Mouse (Mus musculus) midbrain, embryonic 16.5 days (tissue): ENCODE data around the gene Faxc. TPM values are rescaled to one million over a fixed set of nuclear protein-coding genes. Genes with fewer than 3 reads are reported as not detected.

Source experiments
- ATAC-seq: fragments of 200-750 bp; cut with Nextera tagmentation; 2 replicates; pipeline ENCODE4 v1.8.0; 2017; ENCODE audit warnings: moderate TSS enrichment
- H3K27ac ChIP-seq: fragments of 300-500 bp; sonication (generic); 2 replicates; pipeline ENCODE4 v1.5.1; 2014; ENCODE audit warnings: mild to moderate bottlenecking, low read length, mixed read lengths
- H3K27me3 ChIP-seq: fragments of 300-500 bp; sonication (generic); 2 replicates; pipeline ENCODE4 v1.6.1; 2014; ENCODE audit warnings: low read depth, low read length, mixed read lengths; ENCODE audit not compliant: control insufficient read depth, insufficient read depth
- H3K36me3 ChIP-seq: fragments of 300-500 bp; sonication (generic); 2 replicates; pipeline ENCODE4 v1.6.1; 2014; ENCODE audit warnings: mild to moderate bottlenecking, low read length, moderate library complexity, mixed read lengths; ENCODE audit not compliant: control insufficient read depth, insufficient read depth
- H3K4me1 ChIP-seq: fragments of 300-500 bp; sonication (generic); 2 replicates; pipeline ENCODE4 v1.6.1; 2014; ENCODE audit warnings: mild to moderate bottlenecking, low read length, mixed read lengths; ENCODE audit not compliant: control insufficient read depth, insufficient read depth
- H3K4me2 ChIP-seq: fragments of 300-500 bp; sonication (generic); 2 replicates; pipeline ENCODE4 v1.6.1; 2014; ENCODE audit warnings: mild to moderate bottlenecking, low read length, mixed read lengths
- H3K4me3 ChIP-seq: fragments of 300-500 bp; sonication (generic); 2 replicates; pipeline ENCODE4 v1.5.1; 2014; ENCODE audit warnings: low read depth, mild to moderate bottlenecking, low read length, moderate library complexity, mixed read lengths
- H3K9ac ChIP-seq: fragments of 300-500 bp; sonication (generic); 2 replicates; pipeline ENCODE4 v1.6.1; 2014; ENCODE audit warnings: low read depth, low read length, mixed read lengths
- H3K9me3 ChIP-seq: fragments of 300-500 bp; sonication (generic); replicated peaks from 2 replicates; pipeline ENCODE4 v1.6.1; 2014; ENCODE audit warnings: mild to moderate bottlenecking, low read length, mixed read lengths; ENCODE audit not compliant: control insufficient read depth, poor library complexity, severe bottlenecking
- WGBS: fragments of 180-500 bp; shearing (Covaris S2); extraction: QIAGEN DNeasy Blood & Tissue Kit; methylation state at CpG from one replicate; pipeline ENCODE4 v1.1.7; 2014; 5-methylcytosine and 5-hydroxymethylcytosine counted together
- polyA plus RNA-seq: library from polyadenylated mRNA; unstranded; fragments of >200 nt; fragmentation: Nextera tagmentation; extraction: Ambion mirVana; gene quantifications from 2 replicates; pipeline ENCODE4 v1.2.1, GENCODE M21; 2015

The Faxc gene
- polyA plus RNA-seq, 1 experiment from 2014 or later, result 18.5 TPM

DNA sequence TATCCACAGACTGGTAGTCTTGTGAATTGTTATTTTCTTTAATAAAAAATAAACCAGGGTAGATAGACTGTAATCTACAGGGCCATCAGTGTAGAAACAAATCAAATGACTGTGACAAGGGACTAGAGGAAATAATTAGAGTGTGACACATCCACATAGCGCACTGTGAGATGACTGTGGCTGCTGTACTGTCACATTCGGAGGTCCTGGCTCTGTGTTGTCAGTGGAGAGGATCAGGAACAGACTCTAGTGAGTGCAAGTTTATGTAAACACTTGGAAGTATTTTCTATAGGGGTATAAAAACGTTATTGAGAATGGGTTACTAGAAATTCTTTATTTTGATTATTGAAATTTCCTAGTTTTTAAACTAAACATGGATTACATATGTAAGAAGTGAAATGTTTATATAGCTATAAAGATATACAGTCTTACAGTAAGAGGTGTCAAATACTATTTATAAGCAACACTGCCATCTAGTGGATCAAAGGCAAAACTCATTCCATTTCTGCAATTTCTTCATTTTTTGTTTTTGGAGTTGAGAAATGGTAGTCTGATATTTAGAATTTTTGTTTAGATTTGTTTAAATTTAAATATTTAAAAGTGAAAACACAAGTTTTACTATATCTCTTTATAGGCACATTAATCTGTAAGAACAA lies 59.6 kb downstream of the Faxc start:
- H3K4me1 ChIP-seq, result no peaks in the 10 kb centered on the region

DNA sequence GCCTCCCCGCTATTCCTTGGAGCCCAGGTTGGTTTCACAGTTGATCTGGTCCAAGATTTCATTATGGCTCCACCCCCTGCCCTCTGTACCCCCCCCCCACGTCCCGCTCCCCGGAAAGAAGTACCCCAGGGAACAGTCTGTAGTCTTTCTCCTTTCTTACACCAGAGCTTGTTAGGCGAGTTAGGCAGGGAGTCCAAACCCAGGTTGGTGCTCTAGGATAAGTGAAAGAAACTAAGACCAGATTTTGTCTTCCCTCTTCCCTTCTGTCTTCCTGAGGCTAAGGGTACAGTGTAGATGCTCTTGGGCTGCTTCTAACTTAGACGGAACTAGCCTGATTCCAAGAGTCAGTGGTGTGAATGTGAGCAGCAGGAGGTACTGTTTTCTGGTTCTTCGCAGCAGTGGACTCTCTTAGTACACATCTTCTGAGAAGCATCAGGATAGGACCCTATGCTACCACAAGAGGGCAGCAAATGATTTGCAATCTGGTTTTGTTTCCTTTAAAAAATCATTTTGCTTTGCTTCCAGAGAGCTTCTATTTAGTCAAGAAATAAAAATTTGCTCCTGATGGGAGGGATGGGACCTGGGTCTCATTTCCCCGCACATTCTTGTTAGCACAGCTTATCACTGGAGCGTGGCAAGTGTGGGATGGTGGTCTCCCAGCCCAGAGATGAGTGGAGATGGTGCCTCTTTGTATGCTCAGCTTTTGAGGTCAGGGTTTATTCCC lies 86.7 kb downstream of the Faxc start:
- H3K4me3 ChIP-seq, result no peak overlapping the region
- 0 out of 2 replicates have a peak overlapping the region, but pooled peaks have one; percentile 17 for H3K4me2 ChIP-seq
- no peaks in the 10 kb centered on the region for H3K27me3 ChIP-seq
- peak; percentile 83 for ATAC-seq
- H3K36me3 ChIP-seq, result no peaks in the 10 kb centered on the region
- H3K9ac ChIP-seq, result no peak overlapping the region
- H3K27ac ChIP-seq, result no peak overlapping the region
- 8% methylated on average over 9 of the region's 9 CpGs for WGBS
- no peaks in the 10 kb centered on the region for H3K9me3 ChIP-seq
- peaks cover 2% of the 10 kb centered on the region; the same call in 1 of the 2 replicates for H3K4me1 ChIP-seq

More for the DNA sequence above, 59.6 kb downstream of the Faxc start:
- Histone ChIP-seq H3K36me3 (peaks cover 13% of the 10 kb centered on the region), H3K4me3 (no peak overlapping the region), H3K27ac (no peak overlapping the region), H3K9me3 (no peaks in the 10 kb centered on the region), H3K4me2 (no peak overlapping the region), H3K9ac (no peak overlapping the region), H3K27me3 (no peaks in the 10 kb centered on the region)
- 0 out of 2 replicates have a peak, but pooled peaks have one; percentile 36 for ATAC-seq
- 45% methylated on average over 3 of the region's 3 CpGs for WGBS

DNA sequence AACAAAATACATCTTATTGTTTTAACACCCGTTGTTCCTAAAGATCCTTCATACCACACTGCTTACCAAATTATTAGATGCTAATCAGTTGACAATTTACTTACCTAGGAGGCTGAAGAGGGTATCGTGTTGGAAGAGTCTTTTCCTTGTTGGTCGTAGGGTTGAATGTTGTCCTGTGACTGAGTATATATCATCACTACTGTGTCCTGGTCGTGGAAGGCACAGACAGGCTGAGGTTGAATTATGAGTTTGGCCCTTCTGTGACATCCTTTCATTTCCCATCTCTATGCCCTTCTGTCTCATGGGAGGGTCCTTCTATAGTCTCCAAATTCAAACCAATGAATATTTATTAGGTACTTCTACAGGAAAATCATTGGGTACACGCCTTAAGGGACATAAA lies 87.3 kb downstream of the Faxc start:
- Histone ChIP-seq H3K27ac (no peak overlapping the region), H3K9ac (no peak overlapping the region), H3K9me3 (no peaks in the 10 kb centered on the region), H3K4me2 (0 out of 2 replicates have a peak overlapping the region, but pooled peaks have one; percentile 17), H3K4me1 (peaks cover 2% of the 10 kb centered on the region; the same call in 1 of the 2 replicates), H3K27me3 (no peaks in the 10 kb centered on the region), H3K36me3 (no peaks in the 10 kb centered on the region), H3K4me3 (no peak overlapping the region)
- ATAC-seq, result peak; percentile 47; the same call in 1 of the 2 replicates
- whole genome bisulfite sequencing, result 41% methylated on average over 5 of the region's 5 CpGs

DNA sequence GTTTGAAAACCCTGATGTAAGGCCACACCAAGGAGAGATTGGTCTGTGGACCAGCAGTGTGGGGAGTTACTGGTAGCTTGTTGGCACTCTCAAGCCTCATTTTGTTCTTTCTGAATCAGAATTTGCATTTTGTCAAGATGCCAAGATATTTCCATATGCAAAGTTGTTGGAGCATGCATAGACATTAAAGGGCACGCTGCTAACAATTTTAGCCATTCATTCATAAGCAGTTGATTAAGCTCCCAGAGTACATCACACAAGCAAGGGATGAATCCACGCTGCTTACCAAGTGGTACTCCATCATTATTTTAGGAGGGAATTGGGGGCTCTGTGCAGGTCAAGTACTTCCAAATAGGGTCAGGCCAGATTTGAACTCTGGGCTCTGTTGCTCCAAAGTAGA lies 98.8 kb downstream of the Faxc start:
- ATAC-seq, result no peak
- no peaks in the 10 kb centered on the region for H3K27me3 ChIP-seq
- H3K4me3 ChIP-seq, result no peak overlapping the region
- H3K9me3 ChIP-seq, result no peaks in the 10 kb centered on the region
- H3K4me2 ChIP-seq, result no peak overlapping the region
- no peak overlapping the region for H3K9ac ChIP-seq
- 38% methylated on average over 2 of the region's 2 CpGs for WGBS
- no peak overlapping the region for H3K27ac ChIP-seq
- no peaks in the 10 kb centered on the region for H3K36me3 ChIP-seq
- no peaks in the 10 kb centered on the region for H3K4me1 ChIP-seq

Other genes starting within 250 kb of the Faxc start
- 0.24 and 0.32 TPM in 2 replicates for gene Prdm13, start 245.4 kb upstream of the Faxc start, polyA plus RNA-seq
- 75.0 and 78.6 TPM in 2 replicates for gene Ccnc, start 203.6 kb upstream of the Faxc start, polyA plus RNA-seq
- 4.7 and 7.7 TPM in 2 replicates for gene Usp45, start 164.2 kb upstream of the Faxc start, polyA plus RNA-seq
- 28.9 and 30.5 TPM in 2 replicates for gene Tstd3, start 164.1 kb upstream of the Faxc start, polyA plus RNA-seq
- 195 and 215 TPM in 2 replicates for gene Pnisr, start 83.7 kb upstream of the Faxc start, polyA plus RNA-seq
- gene Coq3, start 51.7 kb upstream of the Faxc start, polyA plus RNA-seq, result 16.4 and 18.2 TPM in 2 replicates